Mouse (Mus musculus) CH12.LX (cell line): ENCODE results near the gene Wnk2. TPM values are rescaled to one million over a fixed set of nuclear protein-coding genes. Genes with fewer than 3 reads are reported as not detected.

ENCODE experiments used
- DNase-seq: peaks from one replicate; pipeline ENCODE4 v3.0.0-alpha.2; 2013; ENCODE audit errors: extremely low read depth
- H3K27ac ChIP-seq: 2 replicates; pipeline ENCODE4 v1.5.1; 2012; ENCODE audit warnings: low read depth, mild to moderate bottlenecking, control low read depth, moderate library complexity; ENCODE audit not compliant: insufficient read depth
- H3K27me3 ChIP-seq: replicated peaks from 2 replicates; pipeline ENCODE3; 2012; ENCODE audit warnings: inconsistent platforms
- H3K36me3 ChIP-seq, 2 experiments: replicated peaks in 1 of 2; 2 replicates each; pipeline versions ENCODE3 to v1.6.1; 2012; ENCODE audit warnings: inconsistent platforms in 1 of 2, low read length in 1 of 2, mild to moderate bottlenecking in 1 of 2, mixed read lengths in 1 of 2, moderate library complexity in 1 of 2; ENCODE audit not compliant: control insufficient read depth in 1 of 2, insufficient read depth in 1 of 2
- H3K4me1 ChIP-seq, 2 experiments: 2 replicates each; pipeline ENCODE4 v1.6.1; 2012; ENCODE audit warnings: inconsistent platforms in 1 of 2, moderate library complexity in 1 of 2; ENCODE audit not compliant: insufficient read depth in 2 of 2, control insufficient read depth in 1 of 2
- H3K4me2 ChIP-seq: 2 replicates; pipeline ENCODE4 v1.6.1; 2012; ENCODE audit warnings: low read depth, mild to moderate bottlenecking, control low read depth; ENCODE audit not compliant: poor library complexity, insufficient read depth, severe bottlenecking
- H3K4me3 ChIP-seq, 3 experiments: fragments of 150-350 bp in 1 of 3; sonication (generic) in 1 of 3; replicated peaks in 1 of 3; 2 replicates each; pipeline versions ENCODE3 to v1.5.1; 2011 to 2012; ENCODE audit warnings: low read depth in 2 of 3, low read length in 2 of 3, mild to moderate bottlenecking in 2 of 3, moderate library complexity in 2 of 3, control low read depth in 1 of 3, improper control_type of control experiment in 1 of 3, inconsistent platforms in 1 of 3, mixed read lengths in 1 of 3; ENCODE audit not compliant: poor library complexity in 1 of 3
- H3K79me2 ChIP-seq: replicated peaks from 2 replicates; pipeline ENCODE4 v1.6.1; 2012; ENCODE audit warnings: mild to moderate bottlenecking, moderate library complexity; ENCODE audit not compliant: control insufficient read depth, poor library complexity, insufficient read depth, severe bottlenecking; ENCODE audit errors: extremely low read depth
- H3K9ac ChIP-seq: 2 replicates; pipeline ENCODE4 v1.6.1; 2012; ENCODE audit warnings: low read depth, mild to moderate bottlenecking, control low read depth, moderate library complexity; ENCODE audit not compliant: insufficient read depth
- H3K9me3 ChIP-seq: replicated peaks from 2 replicates; pipeline ENCODE3; 2012; ENCODE audit warnings: low read length, inconsistent platforms, mixed read lengths
- BHLHE40 ChIP-seq: IDR thresholded peaks from 2 replicates; pipeline ENCODE4 v1.6.1; 2011; ENCODE audit warnings: mild to moderate bottlenecking, low read depth, low read length, improper control_type of control experiment
- CHD1 ChIP-seq: IDR thresholded peaks from 2 replicates; pipeline ENCODE4 v1.6.1; 2012; ENCODE audit warnings: low read depth, low read length, improper control_type of control experiment, inconsistent platforms
- E2F4 ChIP-seq: IDR thresholded peaks from 2 replicates; pipeline ENCODE4 v1.6.1; 2011; ENCODE audit warnings: low read depth, low read length, improper control_type of control experiment; ENCODE audit not compliant: insufficient replicate concordance
- ELF1 ChIP-seq: IDR thresholded peaks from 2 replicates; pipeline ENCODE4 v1.6.1; 2014; ENCODE audit warnings: low read depth, mild to moderate bottlenecking, inconsistent platforms, low read length, improper control_type of control experiment
- EP300 ChIP-seq: IDR thresholded peaks from 2 replicates; pipeline ENCODE4 v1.6.1; 2011; ENCODE audit warnings: low read length, improper control_type of control experiment
- ETS1 ChIP-seq: conservative IDR thresholded peaks from 2 replicates; pipeline ENCODE4 v1.6.1; 2012; ENCODE audit warnings: low read depth, mild to moderate bottlenecking, inconsistent platforms, low read length, improper control_type of control experiment, moderate library complexity
- HCFC1 ChIP-seq: IDR thresholded peaks from 2 replicates; pipeline ENCODE4 v1.6.1; 2012; ENCODE audit warnings: low read depth, mild to moderate bottlenecking, inconsistent platforms, low read length, improper control_type of control experiment
- KAT2A ChIP-seq: IDR thresholded peaks from 2 replicates; pipeline ENCODE4 v1.6.1; 2012; ENCODE audit warnings: low read length, improper control_type of control experiment, inconsistent platforms; ENCODE audit not compliant: insufficient replicate concordance
- MAX ChIP-seq: IDR thresholded peaks from 2 replicates; pipeline ENCODE4 v1.6.1; 2011; ENCODE audit warnings: low read length, improper control_type of control experiment
- NELFE ChIP-seq: IDR thresholded peaks from 2 replicates; pipeline ENCODE4 v1.6.1; 2011; ENCODE audit warnings: low read depth, low read length, improper control_type of control experiment
- POLR2AphosphoS2 ChIP-seq: IDR thresholded peaks from 2 replicates; pipeline ENCODE4 v1.6.1; 2011; ENCODE audit warnings: low read depth, low read length, improper control_type of control experiment
- RAD21 ChIP-seq: IDR thresholded peaks from 2 replicates; pipeline ENCODE4 v1.6.1; 2011; ENCODE audit warnings: low read depth, mild to moderate bottlenecking, low read length, improper control_type of control experiment, moderate library complexity
- RCOR1 ChIP-seq: conservative IDR thresholded peaks from 2 replicates; pipeline ENCODE4 v1.6.1; 2012; ENCODE audit warnings: low read depth, mild to moderate bottlenecking, inconsistent platforms, low read length, improper control_type of control experiment
- SIN3A ChIP-seq: IDR thresholded peaks from 2 replicates; pipeline ENCODE4 v1.6.1; 2012; ENCODE audit warnings: low read length, improper control_type of control experiment, inconsistent platforms
- TBP ChIP-seq: conservative IDR thresholded peaks from 2 replicates; pipeline ENCODE4 v1.6.1; 2011; ENCODE audit warnings: low read depth, low read length, improper control_type of control experiment
- UBTF ChIP-seq: IDR thresholded peaks from 2 replicates; pipeline ENCODE4 v1.6.1; 2012; ENCODE audit warnings: low read depth, mild to moderate bottlenecking, inconsistent platforms, low read length, improper control_type of control experiment, moderate library complexity
- USF1 ChIP-seq: IDR thresholded peaks from 2 replicates; pipeline ENCODE4 v1.6.1; 2014; ENCODE audit warnings: low read depth, mild to moderate bottlenecking, inconsistent platforms, low read length, improper control_type of control experiment
- USF2 ChIP-seq: conservative IDR thresholded peaks from 2 replicates; pipeline ENCODE4 v1.6.1; 2011; ENCODE audit warnings: low read depth, low read length, improper control_type of control experiment
- ZC3H11A ChIP-seq: IDR thresholded peaks from 2 replicates; pipeline ENCODE4 v1.6.1; 2012; ENCODE audit warnings: low read depth, mild to moderate bottlenecking, inconsistent platforms, low read length, improper control_type of control experiment
- ZMIZ1 ChIP-seq: IDR thresholded peaks from 2 replicates; pipeline ENCODE4 v1.6.1; 2012; ENCODE audit warnings: low read depth, mild to moderate bottlenecking, inconsistent platforms, low read length, improper control_type of control experiment
- dilution Hi-C: fragments of 300-500 bp; cut with MboI; formaldehyde crosslinking; loops from 2 replicates; pipeline ENCODE4 v1.14.3; 2020; ENCODE audit warnings: low sequenced_read_pairs; ENCODE audit not compliant: extremely low pct_unique_long_range_greater_than_20kb, extremely low pct_ligation_motif_present
- in situ Hi-C: fragments of 300-500 bp; cut with MboI; formaldehyde crosslinking; loops from 3 replicates; pipeline ENCODE4 v1.14.3; 2019; ENCODE audit warnings: low sequenced_read_pairs, low pct_ligation_motif_present, low pct_unique_long_range_greater_than_20kb, mixed read lengths
- polyA plus RNA-seq: library from polyadenylated mRNA; unstranded; fragments of >175 nt; gene quantifications from 2 replicates; pipeline ENCODE4 v1.2.1, GENCODE M21; 2012; ENCODE audit warnings: low read depth; ENCODE audit not compliant: insufficient read length
- total RNA-seq, 2 experiments: library from RNA; depleted of rRNA; stranded (reverse); fragments of 300-350 nt in 1 of 2; fragments of >200 nt in 1 of 2; gene quantifications; 2 replicates each; pipeline ENCODE4 v1.2.3; 2012 to 2014

Wnk2 gene
- total and polyA plus RNA-seq, 3 experiments: 0.04 TPM; not detected in 2

- H3K4me3 ChIP-seq: no peak overlapping the region
- H3K4me2 ChIP-seq: no peak overlapping the region
- H3K9me3 ChIP-seq: no peaks in the 10 kb centered on the region
- no peaks in the 10 kb centered on the region for H3K36me3 ChIP-seq
- no peak for DNase-seq
- no peaks in the 10 kb centered on the region for H3K79me2 ChIP-seq
- H3K27ac ChIP-seq: no peak overlapping the region
- no peaks in the 10 kb centered on the region for H3K27me3 ChIP-seq
- in situ Hi-C loops (no loop called here), dilution Hi-C loops (no loop called here)
- H3K4me1 ChIP-seq: peaks cover 4 to 24% of the 10 kb centered on the region in 2 experiments; a peak in 3 of 4 replicates
- H3K9ac ChIP-seq: no peak overlapping the region
- TF ChIP-seq USF2: no peak
- TF ChIP-seq RCOR1: no peak
- TF ChIP-seq MAX: no peak
- no peak for TF ChIP-seq RAD21
- TF ChIP-seq USF1: no peak
- no peak for TF ChIP-seq EP300
- TF ChIP-seq BHLHE40: no peak
- no peak for TF ChIP-seq NELFE
- no peak for TF ChIP-seq ZMIZ1
- no peak for TF ChIP-seq E2F4
- no peak for TF ChIP-seq HCFC1
- no peak for TF ChIP-seq SIN3A
- TF ChIP-seq UBTF: no peak
- no peak for TF ChIP-seq ZC3H11A
- no peak for TF ChIP-seq CHD1
- TF ChIP-seq KAT2A: no peak
These were observed 19.8 kb downstream of the Wnk2 start for GRCm38 (mm10) chr13:49127844-49128631.

GRCm38 (mm10) chr13:49122106-49122505 lies 25.7 kb downstream of the Wnk2 start:
- in situ Hi-C loops (no loop called here), dilution Hi-C loops (no loop called here)

More at GRCm38 (mm10) chr13:49122106-49122505, 25.7 kb downstream of the Wnk2 start:
- no peaks in the 10 kb centered on the region for H3K9me3 ChIP-seq
- no peak overlapping the region for H3K27ac ChIP-seq
- DNase-seq: no peak
- no peak overlapping the region for H3K4me2 ChIP-seq
- H3K9ac ChIP-seq: no peak overlapping the region
- TF ChIP-seq ELF1 (no peak), ETS1 (no peak), POLR2AphosphoS2 (no peak), TBP (no peak)
- H3K4me1 ChIP-seq: no peaks in the 10 kb centered on the region
- no peaks in the 10 kb centered on the region for H3K27me3 ChIP-seq
- H3K36me3 ChIP-seq: no peaks in the 10 kb centered on the region
- no peak overlapping the region for H3K4me3 ChIP-seq
- no peaks in the 10 kb centered on the region for H3K79me2 ChIP-seq
